Mouse (Mus musculus) megakaryocyte-erythroid progenitor cell, adult 5 weeks (primary cell): ENCODE measurements around the gene 2510039O18Rik. TPM values are rescaled to one million over a fixed set of nuclear protein-coding genes. Genes with fewer than 3 reads are reported as not detected.

Experiments used
- polyA plus RNA-seq: library from polyadenylated mRNA; stranded (reverse); fragments of >175 nt; gene quantifications from 2 replicates; pipeline ENCODE4 v1.2.3, GENCODE M21; 2012

Gene 2510039O18Rik
- polyA plus RNA-seq, result 106 and 121 TPM in 2 replicates

DNA sequence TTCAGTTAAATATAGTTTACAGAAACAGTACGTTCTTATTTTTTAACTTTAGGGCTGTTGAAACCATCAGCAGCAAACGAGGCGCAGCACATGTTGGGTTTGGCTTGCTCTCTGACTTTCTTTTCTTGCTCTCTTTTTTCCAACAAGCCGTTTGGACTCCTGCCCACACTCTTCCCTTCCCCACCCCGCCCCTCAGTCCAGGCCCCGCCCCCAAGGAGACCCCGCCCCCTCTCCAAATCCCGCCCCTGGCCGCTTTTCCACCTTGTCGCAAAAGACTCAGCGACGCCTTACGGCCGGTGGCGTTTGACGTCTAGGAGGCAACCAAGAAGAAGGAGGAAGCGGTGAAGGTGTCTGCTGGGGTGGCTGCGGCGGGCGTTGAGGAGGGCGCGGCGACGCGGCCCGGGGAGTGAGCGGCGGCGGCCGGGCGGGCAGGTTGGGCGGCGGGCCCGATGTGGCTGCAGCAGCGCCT, at the start of gene 2510039O18Rik:
Gene 2510039O18Rik (plus strand): TSS at position 320 of the 469 bp plus-strand sequence.

DNA sequence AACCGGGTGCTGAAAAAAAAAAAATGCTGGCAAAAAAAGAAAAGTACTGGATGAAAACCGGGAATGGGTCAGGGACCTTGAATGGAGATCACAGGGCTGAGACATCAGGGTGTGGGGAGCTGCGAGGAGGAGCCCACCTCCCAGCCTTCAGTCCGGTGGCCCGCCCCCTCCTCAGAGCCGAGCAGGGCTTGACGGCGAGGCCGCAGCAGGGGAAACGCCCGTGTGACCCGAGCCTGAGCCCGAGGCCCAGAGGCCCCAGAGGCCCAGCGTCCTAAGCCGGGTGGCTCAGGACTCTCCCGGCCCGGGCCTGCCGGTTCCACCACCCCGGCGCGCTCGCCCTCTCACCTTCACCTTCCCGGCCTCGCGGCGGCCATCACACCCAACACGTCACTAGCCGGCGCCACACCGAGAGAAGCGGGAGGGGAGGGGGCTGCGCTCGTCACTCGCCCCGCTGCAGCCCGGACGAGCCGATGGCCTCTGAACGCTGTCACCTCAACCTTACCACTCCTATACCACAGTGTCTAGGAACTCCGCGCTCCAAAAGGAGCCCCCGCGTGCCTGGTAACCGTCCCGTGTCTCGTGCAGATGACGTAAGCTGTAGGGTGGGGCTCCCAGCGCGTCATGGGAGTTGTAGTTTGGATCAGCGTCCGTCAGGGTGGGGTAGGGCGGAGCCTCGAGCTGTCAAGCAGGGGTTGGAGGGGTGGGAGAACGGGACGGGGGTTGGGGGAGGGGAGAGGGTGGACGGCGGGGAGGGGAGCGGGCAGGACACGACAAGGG, 36.2 kb upstream of the 2510039O18Rik start, which contains the start of gene Mfn2:
Gene Mfn2 (minus strand): TSS at position 392 of the 777 bp plus-strand sequence.

DNA sequence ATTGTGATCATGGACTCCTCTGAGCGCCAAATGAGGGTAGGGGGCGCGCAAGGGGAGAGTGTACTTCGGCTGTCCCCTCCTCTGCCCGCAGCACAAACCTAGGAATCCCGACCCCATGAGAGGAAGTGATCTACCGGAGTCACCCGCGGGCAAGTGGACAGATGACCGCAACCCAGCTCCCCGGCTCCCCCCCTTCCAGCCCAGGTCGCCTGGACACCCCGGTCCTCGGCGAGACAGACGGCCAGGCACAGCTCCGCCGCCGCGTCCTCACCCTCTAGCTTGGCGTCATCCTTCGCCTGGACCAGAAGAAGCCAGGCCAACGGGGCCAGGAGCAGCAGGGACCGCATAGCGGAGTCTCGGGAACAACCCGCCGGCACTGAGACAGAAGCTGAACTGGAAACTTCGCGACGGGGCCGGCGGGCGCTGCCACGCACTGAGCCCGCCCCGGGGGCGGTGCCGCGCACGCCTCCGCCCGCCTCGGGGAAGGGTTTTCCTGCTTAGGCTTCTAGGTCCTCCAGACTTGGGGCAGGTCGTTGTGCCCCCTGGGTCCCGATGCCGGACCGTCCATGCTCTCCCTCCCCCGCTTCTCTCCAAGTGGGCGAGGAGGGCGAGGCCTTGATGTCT, 4.3 kb upstream of the 2510039O18Rik start, which contains the start of gene Plod1:
Gene Plod1 (minus strand): TSS at position 437 of the 624 bp plus-strand sequence.

DNA sequence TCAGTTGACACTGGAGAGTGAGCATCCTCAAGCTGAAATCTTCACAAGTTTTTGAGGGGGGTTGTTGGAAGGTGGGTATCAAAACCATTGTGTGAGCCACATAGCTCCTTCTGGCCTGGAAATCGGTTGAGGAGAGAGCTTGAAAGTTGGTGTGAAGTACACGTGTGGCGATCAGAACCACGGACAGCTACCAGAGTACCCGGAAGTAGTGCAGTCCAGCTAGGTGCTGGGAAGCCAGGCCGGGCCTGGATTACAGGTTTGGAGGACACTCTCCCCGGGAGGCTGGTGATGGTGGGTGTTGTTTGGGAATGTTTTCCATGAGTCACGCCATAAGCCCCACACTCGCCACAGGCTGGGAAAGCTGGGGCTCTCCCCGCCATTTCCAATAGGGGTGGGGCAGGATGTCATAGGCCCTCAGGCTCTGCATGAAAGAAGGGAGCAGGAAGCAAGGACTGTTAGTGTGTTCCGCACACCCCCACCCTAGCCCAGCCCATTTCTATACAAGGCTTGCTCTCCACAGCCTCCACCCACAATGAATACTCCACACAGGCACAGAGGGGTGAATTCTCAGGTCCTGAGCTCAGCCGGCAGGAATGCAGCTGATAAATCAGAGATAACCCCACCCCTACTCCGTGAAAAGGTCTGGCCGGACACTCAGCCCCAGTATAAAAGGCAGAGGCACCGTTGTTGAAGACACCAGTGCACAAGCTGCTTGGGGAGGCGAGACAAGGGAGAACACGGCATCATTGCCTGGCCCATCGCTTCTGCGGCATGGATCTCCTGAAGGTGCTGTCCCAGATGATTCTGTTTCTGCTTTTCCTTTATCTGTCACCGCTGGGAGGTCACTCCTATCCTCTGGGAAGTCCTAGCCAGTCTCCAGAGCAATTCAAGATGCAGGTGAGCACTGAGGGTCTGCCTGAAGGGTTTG, 44.8 kb downstream of the 2510039O18Rik start, which contains the start of gene Nppb:
Gene Nppb (plus strand): TSS at position 584 of the 928 bp plus-strand sequence.

Other genes with a start within 250 kb of the 2510039O18Rik start
- gene Zfp534, start 238.3 kb upstream of the 2510039O18Rik start, polyA plus RNA-seq, result not detected in 2 replicates
- gene Zfp984, start 131.1 kb upstream of the 2510039O18Rik start, polyA plus RNA-seq, result 0.87 and 1.5 TPM in 2 replicates
- gene Zfp933, start 92.5 kb upstream of the 2510039O18Rik start, polyA plus RNA-seq, result 0.10 and 0.19 TPM in 2 replicates
- gene Miip, start 72.1 kb upstream of the 2510039O18Rik start, polyA plus RNA-seq, result 74.9 and 75.5 TPM in 2 replicates
- gene Fv1, start 71.9 kb upstream of the 2510039O18Rik start, polyA plus RNA-seq, result 0.31 and 0.38 TPM in 2 replicates
- 23.8 and 25.0 TPM in 2 replicates for gene Mfn2, start 36.2 kb upstream of the 2510039O18Rik start, polyA plus RNA-seq
- 7.7 and 10.8 TPM in 2 replicates for gene Plod1, start 4.1 kb upstream of the 2510039O18Rik start, polyA plus RNA-seq
- not detected in 2 replicates for gene Nppb, start 44.9 kb downstream of the 2510039O18Rik start, polyA plus RNA-seq
- gene Nppa, start 59.8 kb downstream of the 2510039O18Rik start, polyA plus RNA-seq, result not detected in 2 replicates
- 2.4 and 3.4 TPM in 2 replicates for gene Clcn6, start 97.9 kb downstream of the 2510039O18Rik start, polyA plus RNA-seq
- gene Mthfr, start 98.2 kb downstream of the 2510039O18Rik start, polyA plus RNA-seq, result 6.8 and 8.6 TPM in 2 replicates
- 14.0 and 17.8 TPM in 2 replicates for gene Agtrap, start 147.1 kb downstream of the 2510039O18Rik start, polyA plus RNA-seq
- gene Mad2l2, start 189.5 kb downstream of the 2510039O18Rik start, polyA plus RNA-seq, result 22.5 and 23.9 TPM in 2 replicates
- 0.04 and 0.10 TPM in 2 replicates for gene Draxin, start 189.8 kb downstream of the 2510039O18Rik start, polyA plus RNA-seq
- 18.9 and 19.8 TPM in 2 replicates for gene Fbxo6, start 211.2 kb downstream of the 2510039O18Rik start, polyA plus RNA-seq
- 4.3 and 6.0 TPM in 2 replicates for gene Fbxo44, start 219.6 kb downstream of the 2510039O18Rik start, polyA plus RNA-seq
- 0.13 and 0.15 TPM in 2 replicates for gene Fbxo2, start 219.7 kb downstream of the 2510039O18Rik start, polyA plus RNA-seq